Mouse (Mus musculus) frontal cortex, postnatal 14 days (tissue): ENCODE measurements around the gene Crb1.
A peak's percentile ranks its signal among the peaks of the same experiment; 100 is the strongest.

Source experiments
- DNase-seq, 2 experiments: peaks; one replicate each; pipeline ENCODE4 v3.0.0; 2022; ENCODE audit warnings: low spot score in 2 of 2

Gene Crb1

GRCm38 (mm10) chr1:139223804-139224203, 153.1 kb downstream of the Crb1 start:
- no peak for DNase-seq

GRCm38 (mm10) chr1:139215311-139215710, 161.6 kb downstream of the Crb1 start:
- DNase-seq, result no peak

- DNase-seq, result no peak
Observed at GRCm38 (mm10) chr1:139210505-139210904, 166.4 kb downstream of the Crb1 start.

- peak; percentile 10 to 13 for DNase-seq
Observed at GRCm38 (mm10) chr1:139209796-139210195, 167.1 kb downstream of the Crb1 start.

GRCm38 (mm10) chr1:139206259-139206658, 170.6 kb downstream of the Crb1 start:
- DNase-seq, result no peak

- no peak for DNase-seq
Observed at GRCm38 (mm10) chr1:139203026-139203425, 173.9 kb downstream of the Crb1 start.

- DNase-seq, result no peak
Observed at GRCm38 (mm10) chr1:139194428-139195028, 182.4 kb downstream of the Crb1 start.

- no peak for DNase-seq
Observed at GRCm38 (mm10) chr1:139194011-139194410, 182.9 kb downstream of the Crb1 start.

- no peak for DNase-seq
Observed at GRCm38 (mm10) chr1:139192635-139193034, 184.3 kb downstream of the Crb1 start.

- DNase-seq, result no peak
Observed at GRCm38 (mm10) chr1:139180481-139181149, 196.3 kb downstream of the Crb1 start.

- DNase-seq, result no peak
Observed at GRCm38 (mm10) chr1:139179707-139180106, 197.2 kb downstream of the Crb1 start.

- DNase-seq, result no peak
Observed at GRCm38 (mm10) chr1:139174058-139174832, 202.7 kb downstream of the Crb1 start.

GRCm38 (mm10) chr1:139162814-139163213, 214.1 kb downstream of the Crb1 start:
- peak in 1 of 2 experiments; percentile 18 for DNase-seq

- DNase-seq, result no peak
Observed at GRCm38 (mm10) chr1:139161619-139162018, 215.3 kb downstream of the Crb1 start.

GRCm38 (mm10) chr1:139156397-139156796, 220.5 kb downstream of the Crb1 start:
- DNase-seq, result no peak

- DNase-seq, result no peak
Observed at GRCm38 (mm10) chr1:139153493-139153892, 223.4 kb downstream of the Crb1 start.

GRCm38 (mm10) chr1:139153006-139153405, 223.9 kb downstream of the Crb1 start:
- no peak for DNase-seq
